Mouse (Mus musculus) heart, embryonic 16.5 days (tissue): ENCODE measurements around the gene Hsd17b1. TPM values are rescaled to one million over a fixed set of nuclear protein-coding genes. Genes with fewer than 3 reads are reported as not detected.

Source experiments
- ATAC-seq: fragments of 200-750 bp; cut with Nextera tagmentation; replicated peaks from 2 replicates; pipeline ENCODE4 v1.8.0; 2017; ENCODE audit warnings: moderate number of reproducible peaks; ENCODE audit not compliant: insufficient read depth, low FRiP score; ENCODE audit errors: extremely low read depth
- H3K27ac ChIP-seq: fragments of 300-500 bp; sonication (generic); 2 replicates; pipeline ENCODE4 v1.5.1; 2014; ENCODE audit warnings: mild to moderate bottlenecking, low read length, control low read depth, moderate library complexity
- H3K27me3 ChIP-seq: fragments of 300-500 bp; sonication (generic); 2 replicates; pipeline ENCODE4 v1.6.1; 2014; ENCODE audit warnings: low read length, mixed read lengths; ENCODE audit not compliant: control insufficient read depth, insufficient read depth
- H3K36me3 ChIP-seq: fragments of 300-500 bp; sonication (generic); 2 replicates; pipeline ENCODE4 v1.6.1; 2014; ENCODE audit not compliant: control insufficient read depth, insufficient read depth
- H3K4me1 ChIP-seq: fragments of 300-500 bp; sonication (generic); 2 replicates; pipeline ENCODE4 v1.6.1; 2014; ENCODE audit warnings: low read length, mixed read lengths; ENCODE audit not compliant: control insufficient read depth, insufficient read depth
- H3K4me2 ChIP-seq: fragments of 300-500 bp; sonication (generic); 2 replicates; pipeline ENCODE4 v1.6.1; 2014; ENCODE audit warnings: low read depth, mild to moderate bottlenecking, control low read depth, low read length
- H3K4me3 ChIP-seq: fragments of 300-500 bp; sonication (generic); 2 replicates; pipeline ENCODE4 v1.5.1; 2014; ENCODE audit warnings: mild to moderate bottlenecking, control low read depth, low read length
- H3K9ac ChIP-seq: fragments of 300-500 bp; sonication (generic); 2 replicates; pipeline ENCODE4 v1.6.1; 2014; ENCODE audit warnings: low read length, control low read depth
- H3K9me3 ChIP-seq: fragments of 300-500 bp; sonication (generic); replicated peaks from 2 replicates; pipeline ENCODE4 v1.6.1; 2016; ENCODE audit warnings: low read length; ENCODE audit not compliant: control insufficient read depth
- whole genome bisulfite sequencing: fragments of 180-500 bp; shearing (Covaris S2); extraction: QIAGEN DNeasy Blood & Tissue Kit; methylation state at CpG from one replicate; pipeline ENCODE4 v1.1.7; 2014; 5-methylcytosine and 5-hydroxymethylcytosine counted together
- polyA plus RNA-seq: library from polyadenylated mRNA; unstranded; fragments of >200 nt; fragmentation: Nextera tagmentation; extraction: Ambion mirVana; gene quantifications from 2 replicates; pipeline ENCODE4 v1.2.1, GENCODE M21; 2015

Gene Hsd17b1
- polyA plus RNA-seq, 1 experiment from 2014 or later, result 0.28 TPM

GRCm38 (mm10) chr11:101086323-101086674, 8.1 kb downstream of the Hsd17b1 start:
- Histone ChIP-seq H3K4me2 (peak overlapping the region; percentile 86), H3K4me1 (peaks cover 29% of the 10 kb centered on the region), H3K9ac (peak overlapping the region; percentile 83), H3K4me3 (peak overlapping the region; percentile 90), H3K27me3 (no peaks in the 10 kb centered on the region), H3K27ac (peak overlapping the region; percentile 88), H3K9me3 (no peaks in the 10 kb centered on the region), H3K36me3 (peaks cover 24% of the 10 kb centered on the region)
- WGBS, result 69% methylated on average over 6 of the region's 6 CpGs
- no peak for ATAC-seq

- peak within 1 kb of the TSS; percentile 90 for H3K4me3 ChIP-seq
- H3K27ac ChIP-seq, result peak within 1 kb of the TSS; percentile 88
- H3K27me3 ChIP-seq, result no peaks in the 10 kb centered on the region
- H3K9ac ChIP-seq, result peak within 1 kb of the TSS; percentile 83
- peak within 1 kb of the TSS; percentile 86 for H3K4me2 ChIP-seq
- H3K4me1 ChIP-seq, result peaks cover 24% of the 10 kb centered on the region
- no peaks in the 10 kb centered on the region for H3K9me3 ChIP-seq
- 2% methylated on average over 52 of the region's 52 CpGs for WGBS
- H3K36me3 ChIP-seq, result peaks cover 31% of the 10 kb centered on the region
- peak; percentile 79 for ATAC-seq
Measured at GRCm38 (mm10) chr11:101086756-101087681, 8.8 kb downstream of the Hsd17b1 start, which contains the start of gene Mlx. Gene Mlx (plus strand): TSS chr11:101087277.

DNA sequence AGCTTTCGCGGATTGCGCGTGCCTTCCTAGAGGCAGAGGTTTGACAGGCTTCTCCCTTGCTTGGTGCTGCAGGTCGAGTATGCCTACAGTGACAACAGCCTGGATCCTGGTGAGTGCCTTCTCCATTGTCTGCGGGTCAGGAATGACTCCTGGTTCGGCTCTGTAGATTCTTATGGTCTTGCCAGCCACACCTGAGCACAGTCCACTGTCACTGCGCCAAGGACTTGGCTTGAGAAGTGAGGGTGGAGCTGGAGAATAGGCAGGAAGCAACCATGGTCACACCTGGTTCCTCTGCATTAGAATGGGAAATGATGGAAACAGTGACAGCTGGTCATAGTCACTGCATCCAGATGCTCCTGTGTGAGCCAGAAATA, 9.5 kb downstream of the Hsd17b1 start:
- H3K4me1 ChIP-seq, result peaks cover 24% of the 10 kb centered on the region
- no peaks in the 10 kb centered on the region for H3K27me3 ChIP-seq
- peak overlapping the region; percentile 90 for H3K4me3 ChIP-seq
- WGBS, result 5% methylated on average over 8 of the region's 8 CpGs
- peak overlapping the region; percentile 88 for H3K27ac ChIP-seq
- H3K36me3 ChIP-seq, result peaks cover 37% of the 10 kb centered on the region
- no peaks in the 10 kb centered on the region for H3K9me3 ChIP-seq
- no peak; the same call in none of the 2 replicates for ATAC-seq
- H3K4me2 ChIP-seq, result peak overlapping the region; percentile 86
- H3K9ac ChIP-seq, result peak overlapping the region; percentile 83

- Histone ChIP-seq H3K9ac (no peak overlapping the region), H3K27me3 (no peaks in the 10 kb centered on the region), H3K27ac (no peak overlapping the region), H3K4me2 (no peak overlapping the region), H3K4me1 (peaks cover 25% of the 10 kb centered on the region), H3K36me3 (peaks cover 42% of the 10 kb centered on the region), H3K9me3 (no peaks in the 10 kb centered on the region), H3K4me3 (no peak overlapping the region)
- WGBS, result 86% methylated on average over 1 of the region's 1 CpGs
- ATAC-seq, result no peak
Measured at GRCm38 (mm10) chr11:101089931-101090330, 11.7 kb downstream of the Hsd17b1 start.

GRCm38 (mm10) chr11:101094930-101095313, 16.7 kb downstream of the Hsd17b1 start:
- Histone ChIP-seq H3K4me1 (peaks cover 7% of the 10 kb centered on the region), H3K36me3 (peaks cover 54% of the 10 kb centered on the region), H3K9me3 (no peaks in the 10 kb centered on the region), H3K4me2 (peak overlapping the region; percentile 96), H3K27ac (peak overlapping the region; percentile 99), H3K4me3 (peak overlapping the region; percentile 88), H3K27me3 (no peaks in the 10 kb centered on the region), H3K9ac (peak overlapping the region; percentile 92)
- WGBS, result 2% methylated on average over 18 of the region's 18 CpGs
- peak; percentile 12; the same call in 1 of the 2 replicates for ATAC-seq

DNA sequence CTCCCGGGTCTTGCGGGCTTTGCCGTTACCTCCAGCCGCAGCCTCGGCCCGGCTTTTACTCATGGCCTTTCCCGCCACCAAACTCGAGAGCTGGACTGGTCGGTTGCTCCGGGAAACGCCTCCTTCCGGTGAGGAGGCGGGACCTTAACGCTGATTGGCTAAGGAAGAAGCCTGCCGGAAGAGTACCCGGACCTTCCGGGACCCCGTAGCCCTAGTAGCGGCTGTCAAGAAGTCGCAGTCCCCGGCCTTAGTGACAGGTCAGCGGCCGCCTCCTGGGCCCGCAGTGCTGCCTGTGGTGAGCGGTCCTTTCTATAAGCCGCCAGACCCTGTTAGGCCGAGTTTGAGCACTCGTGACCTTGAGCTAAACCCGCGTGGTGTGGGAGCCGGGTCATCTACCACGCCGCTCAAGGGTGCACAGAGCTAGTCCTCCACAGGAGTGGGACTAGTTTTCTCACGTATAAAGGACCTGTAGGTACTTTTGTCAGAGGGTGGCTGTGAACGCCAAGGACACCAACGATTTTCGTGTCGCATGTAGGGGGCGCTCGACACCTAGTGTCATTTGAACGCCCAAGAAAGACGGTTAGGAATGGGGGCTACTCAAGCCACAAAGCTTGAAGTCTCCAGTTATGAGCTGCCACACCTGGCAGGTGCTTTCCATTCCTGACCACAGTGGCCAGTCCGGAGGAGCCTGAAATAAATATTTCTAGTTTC, 17.3 kb downstream of the Hsd17b1 start, which contains the start of gene Psmc3ip:
Psmc3ip (minus strand) TSS at position 123 of the 711 bp plus-strand sequence.
- no peaks in the 10 kb centered on the region for H3K9me3 ChIP-seq
- ATAC-seq, result peak; percentile 96
- H3K4me1 ChIP-seq, result peaks cover 7% of the 10 kb centered on the region
- WGBS, result under 1% methylated on average over 43 of the region's 43 CpGs
- H3K27me3 ChIP-seq, result no peaks in the 10 kb centered on the region
- peak within 1 kb of the TSS; percentile 96 for H3K4me2 ChIP-seq
- H3K9ac ChIP-seq, result peak within 1 kb of the TSS; percentile 92
- H3K27ac ChIP-seq, result peak within 1 kb of the TSS; percentile 99
- H3K36me3 ChIP-seq, result peaks cover 53% of the 10 kb centered on the region
- peak within 1 kb of the TSS; percentile 88 for H3K4me3 ChIP-seq

DNA sequence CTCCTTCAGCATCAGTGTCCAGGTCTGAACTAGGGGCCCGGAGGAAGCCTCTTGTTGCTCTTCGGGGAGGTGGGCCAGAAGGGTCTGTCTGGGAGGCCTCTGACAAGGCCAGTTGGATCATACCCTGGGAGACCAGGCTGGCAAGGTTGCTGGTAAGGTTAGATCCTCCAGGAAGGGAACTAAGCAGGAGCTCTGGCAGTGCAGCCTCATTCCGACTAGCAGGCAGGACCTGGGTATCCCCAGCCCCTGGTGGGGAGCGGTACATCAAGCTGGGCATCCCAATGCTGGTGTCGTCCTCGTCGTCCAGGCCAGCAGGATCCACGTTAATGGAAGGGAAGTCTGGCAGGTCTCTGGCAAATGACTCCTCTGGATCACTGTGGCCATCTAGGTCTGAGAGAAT, 20.0 kb downstream of the Hsd17b1 start:
- no peaks in the 10 kb centered on the region for H3K9me3 ChIP-seq
- H3K9ac ChIP-seq, result no peak overlapping the region
- H3K4me3 ChIP-seq, result no peak overlapping the region
- H3K4me1 ChIP-seq, result peaks cover 7% of the 10 kb centered on the region
- H3K27ac ChIP-seq, result no peak overlapping the region
- no peak for ATAC-seq
- peaks cover 34% of the 10 kb centered on the region for H3K36me3 ChIP-seq
- WGBS, result 92% methylated on average over 8 of the region's 8 CpGs
- no peak overlapping the region for H3K4me2 ChIP-seq
- H3K27me3 ChIP-seq, result no peaks in the 10 kb centered on the region

DNA sequence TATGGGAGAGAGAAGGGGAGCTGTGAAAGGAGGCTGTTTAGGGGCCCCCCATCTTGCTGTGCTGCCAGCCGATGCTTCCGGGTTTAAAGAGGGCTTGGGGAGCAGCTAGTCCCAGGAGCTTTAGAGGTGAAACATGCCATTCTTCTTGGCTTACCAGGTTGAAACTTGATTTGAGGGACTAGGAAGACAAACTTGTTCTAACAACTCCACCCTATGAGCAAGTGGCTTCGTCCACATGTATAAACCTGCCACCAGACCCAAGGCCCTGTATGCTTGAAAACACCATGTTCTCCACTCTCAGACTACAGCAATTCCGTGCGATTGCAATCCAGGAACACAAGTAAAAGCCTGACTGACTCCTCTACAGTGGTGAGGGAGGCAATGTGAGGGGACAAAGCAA, 24.8 kb downstream of the Hsd17b1 start:
- 83% methylated on average over 5 of the region's 5 CpGs for WGBS
- Histone ChIP-seq H3K27ac (peak overlapping the region; percentile 37; the same call in 1 of the 2 replicates), H3K9me3 (no peaks in the 10 kb centered on the region), H3K4me1 (no peaks in the 10 kb centered on the region), H3K9ac (no peak overlapping the region), H3K27me3 (no peaks in the 10 kb centered on the region), H3K36me3 (peaks cover 34% of the 10 kb centered on the region), H3K4me2 (no peak overlapping the region), H3K4me3 (no peak overlapping the region)
- ATAC-seq, result no peak

- Histone ChIP-seq H3K9ac (no peak overlapping the region), H3K27ac (no peak overlapping the region), H3K36me3 (no peaks in the 10 kb centered on the region), H3K4me2 (no peak overlapping the region), H3K4me3 (no peak overlapping the region), H3K4me1 (no peaks in the 10 kb centered on the region; the same call in 1 of the 2 replicates), H3K9me3 (no peaks in the 10 kb centered on the region), H3K27me3 (no peaks in the 10 kb centered on the region)
- 80% methylated on average over 4 of the region's 4 CpGs for WGBS
- no peak for ATAC-seq
Measured at GRCm38 (mm10) chr11:101109351-101109750, 31.1 kb downstream of the Hsd17b1 start.
